Mouse (Mus musculus): ENCODE results near the gene Cdt1.
"Not testable (repeated sequence)": the region's sequence is repeated elsewhere in the genome, so short reads cannot be mapped to it uniquely, and the experiment has no call there.

The Cdt1 gene

GRCm38 (mm10) chr8:122550234-122550994, 17.4 kb upstream of the Cdt1 start:
- no peak for DNase-seq

GRCm38 (mm10) chr8:122550995-122551264, 16.9 kb upstream of the Cdt1 start:
- no peak for DNase-seq

- peak; percentile 89 for DNase-seq
Measured at GRCm38 (mm10) chr8:122551265-122552051, 16.4 kb upstream of the Cdt1 start, which contains the start of gene Piezo1. Gene Piezo1 (minus strand): TSS chr8:122551329.

GRCm38 (mm10) chr8:122554786-122555185, 13.0 kb upstream of the Cdt1 start:
- peak; percentile 74 for DNase-seq

GRCm38 (mm10) chr8:122556030-122557009, 11.5 kb upstream of the Cdt1 start:
- DNase-seq = no peak

- no peak for DNase-seq
Measured at GRCm38 (mm10) chr8:122557248-122558038, 10.4 kb upstream of the Cdt1 start.

GRCm38 (mm10) chr8:122558671-122559349, 9.0 kb upstream of the Cdt1 start:
- no peak for DNase-seq

- no peak for DNase-seq
Measured at GRCm38 (mm10) chr8:122561199-122561598, 6.6 kb upstream of the Cdt1 start.

GRCm38 (mm10) chr8:122564363-122565352, 3.2 kb upstream of the Cdt1 start:
- DNase-seq = no peak

- DNase-seq = no peak
Measured at GRCm38 (mm10) chr8:122566766-122567165, 1.0 kb upstream of the Cdt1 start.

- DNase-seq = no peak
Measured at GRCm38 (mm10) chr8:122568109-122568504, 292 bp downstream of the Cdt1 start.

GRCm38 (mm10) chr8:122568881-122569309, 1.1 kb downstream of the Cdt1 start:
- DNase-seq = no peak

- no peak for DNase-seq
Measured at GRCm38 (mm10) chr8:122569329-122569728, 1.5 kb downstream of the Cdt1 start.

- DNase-seq = no peak
Measured at GRCm38 (mm10) chr8:122569996-122570395, 2.2 kb downstream of the Cdt1 start.

GRCm38 (mm10) chr8:122571153-122571552, 3.3 kb downstream of the Cdt1 start:
- no peak for DNase-seq

- DNase-seq = no peak
Measured at GRCm38 (mm10) chr8:122571750-122572267, 4.0 kb downstream of the Cdt1 start.

- DNase-seq = no peak
Measured at GRCm38 (mm10) chr8:122572751-122573150, 4.9 kb downstream of the Cdt1 start.

GRCm38 (mm10) chr8:122573176-122573575, 5.4 kb downstream of the Cdt1 start:
- not testable (repeated sequence) for DNase-seq

- DNase-seq = no peak
Measured at GRCm38 (mm10) chr8:122573577-122573976, 5.8 kb downstream of the Cdt1 start.

GRCm38 (mm10) chr8:122574264-122574663, 6.4 kb downstream of the Cdt1 start:
- no peak for DNase-seq

Measured in right cerebral cortex, postnatal 14 days (tissue).